Mouse (Mus musculus): Measurements from ENCODE around the gene Srarp.

- no peak for TF ChIP-seq POLR2A (IDR thresholded peaks at IDR 0.05; ENCODE audit: insufficient read depth, low read depth, low read length)
- TF ChIP-seq CTCF (IDR thresholded peaks at IDR 0.05): no peak
- TF ChIP-seq EP300 (IDR thresholded peaks at IDR 0.05; ENCODE audit: insufficient read depth, low read depth, low read length): no peak
Measured at GRCm38 (mm10) chr4:141451916-141452450, 16.1 kb upstream of the Srarp start.

Data from heart, adult 2 months (tissue).